Mouse (Mus musculus): ENCODE measurements around the gene Vapb.

Vapb gene

GRCm38 (mm10) chr2:173734426-173734825, 2.9 kb upstream of the Vapb start:
- no peak for DNase-seq (ENCODE audit: low read depth, low spot score)

DNA sequence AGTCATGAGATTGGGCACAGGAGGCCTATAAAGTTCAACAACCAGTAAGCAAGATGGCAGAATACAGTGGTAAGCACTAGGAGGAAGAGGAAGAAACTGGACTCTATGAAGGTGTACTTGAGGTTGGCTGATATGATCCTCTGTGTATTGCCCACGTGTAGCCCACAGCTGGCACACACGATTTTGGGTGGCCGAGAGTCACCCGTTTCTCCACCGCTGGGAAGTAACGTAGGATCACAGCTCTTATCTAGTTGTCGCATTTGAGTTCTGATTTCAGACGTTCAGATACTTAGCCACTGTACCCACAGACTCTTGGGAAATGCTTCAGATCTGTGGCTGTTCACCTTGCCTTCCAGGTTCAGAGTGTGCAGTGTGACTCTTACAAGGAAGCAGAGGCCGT, 921 bp downstream of the Vapb start:
- no peak for DNase-seq (ENCODE audit: low read depth, low spot score)

GRCm38 (mm10) chr2:173739107-173739506, 1.8 kb downstream of the Vapb start:
- DNase-seq (ENCODE audit: low read depth, low spot score) = no peak

GRCm38 (mm10) chr2:173742090-173742489, 4.8 kb downstream of the Vapb start:
- no peak for DNase-seq (ENCODE audit: low read depth, low spot score)

GRCm38 (mm10) chr2:173742744-173743143, 5.4 kb downstream of the Vapb start:
- DNase-seq (ENCODE audit: low read depth, low spot score) = no peak

DNA sequence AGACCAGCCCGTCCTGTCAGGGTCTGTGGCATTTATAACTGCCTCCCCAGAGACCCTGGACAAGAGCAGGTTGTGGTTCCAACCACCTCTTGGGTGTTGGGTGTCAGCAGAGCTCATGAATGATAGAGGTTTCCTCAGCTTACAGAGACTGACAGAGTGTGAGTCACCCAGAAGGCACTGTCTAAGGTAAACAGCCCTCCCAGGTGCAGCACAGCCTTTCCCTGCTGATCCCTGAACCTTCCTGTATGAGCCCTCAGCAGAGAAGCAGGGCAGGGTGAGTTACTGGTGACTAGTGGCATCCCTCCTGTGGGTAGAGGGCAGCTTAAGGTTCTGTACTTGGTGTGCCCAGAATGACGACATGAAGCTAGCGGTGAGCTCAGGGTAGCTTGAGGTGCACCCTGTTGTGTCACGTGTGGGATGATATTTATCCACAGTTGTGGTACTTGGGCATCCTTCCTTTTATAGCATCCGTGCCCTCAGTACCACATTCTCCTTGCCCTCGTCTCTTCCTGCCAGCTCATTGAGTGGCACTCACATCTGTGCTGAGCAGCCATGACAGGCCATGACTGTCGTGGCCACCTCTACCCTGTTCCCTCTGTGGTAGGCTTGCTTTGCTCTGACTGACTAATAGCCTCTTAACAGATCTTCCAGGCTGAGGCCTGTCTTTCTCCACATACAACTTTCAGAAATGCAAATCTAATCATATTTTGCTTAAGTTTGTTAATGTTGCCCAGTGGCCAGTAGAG, 6.9 kb downstream of the Vapb start:
- DNase-seq (ENCODE audit: low read depth, low spot score) = no peak

GRCm38 (mm10) chr2:173748961-173749659, 11.8 kb downstream of the Vapb start:
- DNase-seq (ENCODE audit: low read depth, low spot score) = no peak

DNA sequence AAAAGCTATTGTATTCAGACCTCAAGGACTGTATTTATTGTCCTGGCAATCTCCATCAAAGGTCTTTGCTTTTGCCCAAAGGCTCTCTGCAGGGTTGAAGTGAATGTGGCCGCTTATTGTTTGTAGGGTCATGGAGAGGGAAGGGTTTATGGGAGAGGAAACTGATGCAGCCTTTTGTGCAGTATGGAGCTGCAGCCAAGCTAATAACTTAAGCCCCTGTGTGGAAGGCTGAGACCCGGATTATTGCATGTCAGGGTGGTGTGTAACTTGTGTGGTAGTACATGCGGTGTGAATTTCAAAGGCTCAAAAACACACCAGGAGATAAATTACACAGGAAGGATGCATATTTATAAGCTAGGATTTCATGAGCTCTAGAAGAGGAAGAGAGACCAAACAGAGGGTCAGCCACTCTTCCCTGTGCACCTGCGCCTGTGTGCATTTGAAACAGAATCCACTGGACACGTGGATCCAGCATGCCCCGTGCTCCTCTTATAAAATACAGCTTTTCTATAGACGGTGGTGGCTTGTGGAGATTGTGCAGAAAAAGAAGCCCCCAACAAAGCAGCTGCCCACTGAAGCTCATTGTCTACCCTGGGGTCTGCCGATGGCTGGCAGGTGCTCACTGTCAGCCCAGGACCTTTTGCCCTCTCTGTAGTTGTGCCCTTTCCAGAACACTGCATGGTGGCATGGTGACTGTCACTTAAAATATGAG, 18.3 kb downstream of the Vapb start:
- DNase-seq (ENCODE audit: low read depth, low spot score) = no peak

GRCm38 (mm10) chr2:173757624-173758155, 20.4 kb downstream of the Vapb start:
- no peak for DNase-seq (ENCODE audit: low read depth, low spot score)

- no peak for DNase-seq (ENCODE audit: low read depth, low spot score)
Measured at GRCm38 (mm10) chr2:173760607-173761006, 23.3 kb downstream of the Vapb start.

GRCm38 (mm10) chr2:173764629-173765028, 27.3 kb downstream of the Vapb start:
- DNase-seq (ENCODE audit: low read depth, low spot score) = no peak

- DNase-seq (ENCODE audit: low read depth, low spot score) = no peak
Measured at GRCm38 (mm10) chr2:173767959-173768595, 30.8 kb downstream of the Vapb start.

DNA sequence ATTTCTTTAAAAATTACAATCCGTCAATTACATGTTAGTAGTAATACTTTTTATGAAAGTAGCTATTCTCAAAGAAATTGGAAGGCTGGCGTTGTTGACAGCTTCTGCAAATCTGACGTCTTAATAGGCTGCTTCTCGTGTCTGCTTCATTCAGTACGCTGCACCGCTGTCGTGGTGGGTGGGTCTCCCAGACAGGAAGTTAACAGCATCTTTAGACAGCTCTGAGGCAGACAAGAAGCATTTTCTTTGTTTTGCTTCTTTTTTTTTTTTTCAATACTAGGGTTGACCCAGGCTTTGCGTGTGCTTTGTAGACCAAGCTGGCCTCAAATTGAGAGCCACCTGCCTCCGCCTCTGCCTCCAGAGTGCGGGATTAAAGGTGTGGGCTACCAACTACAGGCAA, 31.9 kb downstream of the Vapb start:
- DNase-seq (ENCODE audit: low read depth, low spot score) = no peak

GRCm38 (mm10) chr2:173770620-173771019, 33.3 kb downstream of the Vapb start:
- DNase-seq (ENCODE audit: low read depth, low spot score) = peak; percentile 28

GRCm38 (mm10) chr2:173771706-173772105, 34.4 kb downstream of the Vapb start:
- no peak for DNase-seq (ENCODE audit: low read depth, low spot score)

GRCm38 (mm10) chr2:173775556-173775955, 38.2 kb downstream of the Vapb start:
- DNase-seq (ENCODE audit: low read depth, low spot score) = no peak

DNA sequence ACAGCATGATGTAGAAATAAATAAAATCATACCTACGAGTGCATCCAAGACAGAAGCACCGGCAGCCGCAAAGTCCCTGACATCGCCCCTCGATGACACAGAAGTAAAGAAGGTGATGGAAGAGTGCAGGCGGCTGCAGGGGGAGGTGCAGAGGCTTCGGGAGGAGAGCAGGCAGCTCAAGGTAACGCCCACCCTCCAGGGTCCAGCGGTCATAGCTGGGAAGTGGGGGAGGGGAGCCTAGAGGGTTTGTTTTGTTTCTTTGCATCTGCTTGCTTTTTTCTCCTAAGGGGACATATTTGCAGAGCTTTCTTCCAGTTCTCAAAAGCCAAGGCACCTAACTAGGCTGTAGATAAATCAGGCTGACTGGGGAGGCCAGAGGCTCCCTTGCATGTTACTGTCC, 38.8 kb downstream of the Vapb start:
- DNase-seq (ENCODE audit: low read depth, low spot score) = no peak

- no peak for DNase-seq (ENCODE audit: low read depth, low spot score)
Measured at GRCm38 (mm10) chr2:173780931-173781330, 43.6 kb downstream of the Vapb start.

DNA sequence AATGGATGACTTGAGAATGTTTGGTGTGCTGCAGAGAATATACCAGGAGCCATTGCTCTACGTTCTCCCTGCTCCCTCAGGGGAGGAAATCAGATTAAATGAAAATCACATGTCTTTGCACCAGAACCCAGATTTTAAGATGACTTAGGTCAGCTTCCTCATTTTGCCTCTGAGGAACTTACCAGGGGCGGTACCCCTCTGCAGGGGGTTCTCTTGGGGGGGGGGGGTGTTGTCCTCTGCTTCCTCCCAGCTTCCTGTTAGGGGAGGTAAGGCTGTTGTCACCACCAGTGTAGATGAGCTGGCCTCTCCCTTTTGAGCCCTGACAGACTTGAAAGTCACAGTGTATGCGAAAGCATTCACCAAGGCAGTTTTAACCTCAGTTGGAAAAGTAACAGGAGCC, 47.1 kb downstream of the Vapb start:
- DNase-seq (ENCODE audit: low read depth, low spot score) = no peak

GRCm38 (mm10) chr2:173784884-173785283, 47.6 kb downstream of the Vapb start:
- DNase-seq (ENCODE audit: low read depth, low spot score) = no peak

DNA sequence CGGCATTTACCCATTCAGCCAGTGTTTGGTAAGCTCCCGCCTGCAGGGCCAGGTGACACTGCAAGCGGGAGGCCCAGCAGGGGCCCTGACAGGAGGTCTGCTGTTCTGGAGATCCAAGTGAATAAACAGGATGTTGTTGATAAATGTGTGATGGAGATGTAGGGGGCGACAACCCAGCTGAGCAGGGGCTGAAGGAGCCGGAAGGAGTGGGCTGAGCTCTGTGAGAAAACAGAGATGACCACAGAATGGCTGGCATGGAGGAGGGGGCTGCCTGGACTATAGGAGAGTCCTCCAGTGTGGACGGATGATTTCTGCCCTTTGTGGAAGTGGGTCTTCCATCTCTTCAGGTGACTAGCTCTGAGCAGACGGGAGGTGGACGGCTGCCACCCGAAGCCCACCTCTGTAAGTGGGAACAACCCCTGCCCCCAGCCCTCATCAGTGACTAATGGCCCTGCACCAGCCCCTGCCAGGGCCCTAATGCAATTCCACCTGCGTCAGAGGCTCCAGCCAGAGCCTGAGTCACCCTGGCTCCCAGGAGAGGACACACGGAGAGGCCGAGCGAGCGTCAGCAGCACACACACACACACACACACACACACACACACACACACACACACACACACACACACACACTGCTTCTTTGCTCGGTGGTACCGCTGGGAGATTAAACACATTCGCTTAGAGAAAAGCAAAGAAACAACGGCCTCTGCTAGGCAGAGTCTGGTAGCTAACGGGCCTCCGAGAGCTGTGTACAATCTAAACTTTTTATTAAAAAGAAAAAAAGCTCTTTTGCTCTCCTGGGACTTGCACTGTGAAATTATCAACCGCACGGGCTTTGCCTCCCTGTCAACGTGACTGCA, 52.9 kb downstream of the Vapb start:
- no peak for DNase-seq (ENCODE audit: low read depth, low spot score)
